Mouse (Mus musculus) right cerebral cortex, adult 18-20 months (tissue): ENCODE data around the gene Fut1.
A peak's percentile ranks its signal among the peaks of the same experiment; 100 is the strongest.
"Not testable (repeated sequence)": the region's sequence is repeated elsewhere in the genome, so short reads cannot be mapped to it uniquely, and the experiment has no call there.

ENCODE experiments used
- DNase-seq: peaks from one replicate; pipeline ENCODE4 v3.0.0; 2022; ENCODE audit warnings: mixed read lengths

Gene Fut1

GRCm38 (mm10) chr7:45640191-45640957 is 23.3 kb downstream of the Fut1 start:
- no peak for DNase-seq

- no peak for DNase-seq
Measured at GRCm38 (mm10) chr7:45641391-45642040, 24.4 kb downstream of the Fut1 start.

GRCm38 (mm10) chr7:45642083-45642482 is 25.0 kb downstream of the Fut1 start:
- DNase-seq, result no peak

- DNase-seq, result no peak
Measured at GRCm38 (mm10) chr7:45642503-45643255, 25.6 kb downstream of the Fut1 start.

GRCm38 (mm10) chr7:45643441-45644178 is 26.5 kb downstream of the Fut1 start:
- peak; percentile 95 for DNase-seq

GRCm38 (mm10) chr7:45644183-45644582 is 27.1 kb downstream of the Fut1 start:
- DNase-seq, result peak; percentile 85

GRCm38 (mm10) chr7:45644872-45645590 is 27.9 kb downstream of the Fut1 start:
- DNase-seq, result no peak

- no peak for DNase-seq
Measured at GRCm38 (mm10) chr7:45645591-45645971, 28.5 kb downstream of the Fut1 start.

- no peak for DNase-seq
Measured at GRCm38 (mm10) chr7:45646671-45647070, 29.6 kb downstream of the Fut1 start.

GRCm38 (mm10) chr7:45649351-45649750 is 32.3 kb downstream of the Fut1 start:
- DNase-seq, result no peak

GRCm38 (mm10) chr7:45650484-45650883 is 33.4 kb downstream of the Fut1 start:
- DNase-seq, result not testable (repeated sequence)

GRCm38 (mm10) chr7:45654424-45655047 is 37.4 kb downstream of the Fut1 start:
- DNase-seq, result no peak

- no peak for DNase-seq
Measured at GRCm38 (mm10) chr7:45660746-45661478, 43.8 kb downstream of the Fut1 start.

- DNase-seq, result not testable (repeated sequence)
Measured at GRCm38 (mm10) chr7:45661702-45662101, 44.6 kb downstream of the Fut1 start.

GRCm38 (mm10) chr7:45665303-45666138 is 48.4 kb downstream of the Fut1 start:
- no peak for DNase-seq

- no peak for DNase-seq
Measured at GRCm38 (mm10) chr7:45666161-45666560, 49.1 kb downstream of the Fut1 start, which contains the start of gene Fut2. TSS of gene Fut2 (minus strand) at chr7:45666394.

GRCm38 (mm10) chr7:45667761-45668160 is 50.7 kb downstream of the Fut1 start:
- no peak for DNase-seq

- no peak for DNase-seq
Measured at GRCm38 (mm10) chr7:45668921-45669320, 51.8 kb downstream of the Fut1 start.
